Mouse (Mus musculus) thymus, adult 2 months (tissue): ENCODE measurements around the gene Pi4k2a.

ENCODE experiments used
- CTCF ChIP-seq: fragments of 200-500 bp; IDR thresholded peaks from 2 replicates; pipeline ENCODE4 v1.5.1; 2012; ENCODE audit warnings: mild to moderate bottlenecking, control low read depth, low read length, moderate library complexity, borderline replicate concordance; ENCODE audit not compliant: control insufficient read depth, poor library complexity, insufficient read depth; ENCODE audit errors: extremely low read depth
- POLR2A ChIP-seq: fragments of 200-500 bp; IDR thresholded peaks from 2 replicates; pipeline ENCODE4 v1.6.1; 2012; ENCODE audit warnings: mild to moderate bottlenecking, low read length, control low read depth, moderate library complexity; ENCODE audit not compliant: control insufficient read depth, poor library complexity, insufficient read depth; ENCODE audit errors: extremely low read depth

DNA sequence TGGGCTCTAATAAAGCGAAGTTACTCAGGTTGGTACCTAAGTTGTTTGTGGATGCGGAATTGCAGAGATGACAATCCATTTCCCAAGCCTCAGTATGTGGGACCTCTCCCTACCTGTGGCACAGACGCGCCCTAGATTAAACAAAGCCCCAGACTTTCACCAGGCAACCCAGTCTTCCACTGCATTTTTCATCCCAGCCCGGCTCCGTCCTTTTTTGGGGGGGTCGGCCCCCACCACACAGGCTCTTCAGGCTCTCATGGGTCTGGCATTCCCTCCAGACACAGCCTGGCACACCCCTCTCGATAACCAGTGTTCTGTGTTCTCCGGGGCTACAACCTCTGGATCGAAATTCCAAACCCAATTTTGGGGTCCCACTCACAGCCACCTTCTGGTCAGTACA, 4.6 kb upstream of the Pi4k2a start:
- TF ChIP-seq CTCF (no peak), POLR2A (no peak)
